Mouse (Mus musculus): Measurements from ENCODE around the gene Psmg3. TPM values are rescaled to one million over a fixed set of nuclear protein-coding genes. Genes with fewer than 3 reads are reported as not detected.

Gene Psmg3
- polyA plus RNA-seq, 1 experiment from 2014 or later = 86.7 TPM

DNA sequence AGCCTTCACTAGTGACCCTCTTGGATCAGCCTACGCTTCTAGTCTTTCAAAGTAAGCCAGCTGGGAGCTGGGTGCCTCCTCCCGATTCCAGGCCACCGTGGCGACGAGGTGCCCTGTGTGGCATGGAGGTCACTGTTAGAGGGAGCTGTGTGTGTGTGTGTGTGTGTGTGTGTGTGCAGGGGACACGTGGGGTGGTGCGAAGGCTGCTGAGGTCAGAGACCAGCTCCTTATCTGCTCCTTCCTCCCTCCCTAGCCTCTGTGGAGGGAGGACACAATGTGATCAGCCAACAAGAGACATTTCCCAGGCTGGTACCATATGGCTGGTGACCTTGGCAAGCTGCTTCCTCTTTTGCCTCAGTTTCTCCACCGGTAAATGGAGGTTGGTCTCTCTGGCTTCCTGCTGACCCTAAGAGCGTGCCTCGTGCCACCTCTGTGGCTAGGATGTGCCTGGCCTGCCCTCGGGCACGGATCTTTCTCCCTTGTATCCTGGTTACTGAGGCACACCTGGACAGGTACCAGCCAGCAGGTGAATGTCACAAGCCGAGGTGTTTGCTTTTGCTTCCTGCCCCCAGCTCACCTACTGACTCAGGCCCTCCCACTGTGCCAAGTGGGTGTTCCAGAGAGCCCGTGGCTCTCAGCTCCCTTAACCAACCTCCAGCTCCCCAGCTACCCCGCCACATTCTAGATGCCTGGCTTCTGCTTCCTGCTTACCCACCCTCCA is 14.8 kb downstream of the Psmg3 start:
- Histone ChIP-seq H3K27ac (ENCODE audit: low read depth, low read length) (no peak overlapping the region), H3K4me3 (ENCODE audit: low read depth, low read length) (no peak overlapping the region), H3K9ac (ENCODE audit: low read length) (no peak overlapping the region), H3K9me3 (replicated peaks; ENCODE audit: control insufficient read depth, low read length) (no peaks in the 10 kb centered on the region), H3K36me3 (ENCODE audit: control insufficient read depth, insufficient read depth, low read length) (no peaks in the 10 kb centered on the region), H3K27me3 (replicated peaks; ENCODE audit: control insufficient read depth, insufficient read depth, low read length) (peaks cover 4% of the 10 kb centered on the region; the same call in 1 of the 2 replicates), H3K4me2 (ENCODE audit: low read length) (no peak overlapping the region), H3K4me1 (ENCODE audit: control insufficient read depth, insufficient read depth, low read length) (no peaks in the 10 kb centered on the region)
- ATAC-seq (no peak), DNase-seq (ENCODE audit: low spot score) (no peak)
- WGBS = 79% methylated on average over 15 of the region's 15 CpGs

DNA sequence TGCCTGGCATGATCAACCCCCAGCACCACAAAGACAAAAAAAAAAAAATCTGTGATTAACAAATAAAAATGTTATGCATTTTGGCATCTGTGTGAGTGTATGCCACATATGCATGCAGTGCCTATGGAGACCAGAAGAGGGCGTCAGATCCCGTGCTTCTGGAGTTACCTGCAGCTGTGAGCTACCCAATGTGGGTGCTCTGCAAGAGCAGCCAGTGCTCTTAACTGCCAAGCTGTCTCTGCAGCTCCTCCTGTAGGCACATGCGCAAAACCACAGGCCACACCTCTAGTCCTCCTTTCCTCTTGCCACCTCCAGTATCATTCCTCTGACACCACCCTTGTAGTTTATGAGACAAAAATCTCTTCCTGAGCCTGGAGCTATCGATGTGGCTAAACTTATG is 17.3 kb downstream of the Psmg3 start:
- whole genome bisulfite sequencing = 52% methylated on average over 4 of the region's 4 CpGs
- H3K27me3 ChIP-seq (replicated peaks; ENCODE audit: control insufficient read depth, insufficient read depth, low read length) = peaks cover 4% of the 10 kb centered on the region; the same call in 1 of the 2 replicates
- no peak overlapping the region for H3K27ac ChIP-seq (ENCODE audit: low read depth, low read length)
- no peak overlapping the region for H3K9ac ChIP-seq (ENCODE audit: low read length)
- H3K4me2 ChIP-seq (ENCODE audit: low read length) = no peak overlapping the region
- DNase-seq (ENCODE audit: low spot score) (no peak), ATAC-seq (no peak)
- H3K4me1 ChIP-seq (ENCODE audit: control insufficient read depth, insufficient read depth, low read length) = no peaks in the 10 kb centered on the region
- no peaks in the 10 kb centered on the region for H3K9me3 ChIP-seq (replicated peaks; ENCODE audit: control insufficient read depth, low read length)
- H3K36me3 ChIP-seq (ENCODE audit: control insufficient read depth, insufficient read depth, low read length) = no peaks in the 10 kb centered on the region
- no peak overlapping the region for H3K4me3 ChIP-seq (ENCODE audit: low read depth, low read length)

DNA sequence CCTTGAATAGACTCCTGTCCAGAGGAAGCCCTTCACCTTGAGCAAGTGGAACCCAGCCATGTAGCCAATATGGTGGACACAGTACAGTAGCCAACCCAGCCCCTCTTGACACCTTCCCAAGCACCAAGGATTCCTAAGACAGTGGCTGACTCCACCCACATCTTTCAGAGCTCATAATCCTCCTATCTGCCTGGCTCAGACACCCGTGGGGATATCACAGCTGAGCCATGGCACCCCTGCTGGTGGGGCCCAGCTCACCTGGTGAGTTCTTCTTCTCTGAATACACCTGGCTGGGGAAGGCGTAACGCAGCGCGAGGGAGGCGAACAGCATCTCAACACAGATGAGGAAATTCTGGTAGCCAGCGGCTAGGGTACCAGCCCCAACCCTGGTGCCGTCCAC is 20.8 kb downstream of the Psmg3 start:
- Histone ChIP-seq H3K4me1 (ENCODE audit: control insufficient read depth, insufficient read depth, low read length) (no peaks in the 10 kb centered on the region), H3K36me3 (ENCODE audit: control insufficient read depth, insufficient read depth, low read length) (peaks cover 11% of the 10 kb centered on the region), H3K4me2 (ENCODE audit: low read length) (no peak overlapping the region), H3K27me3 (replicated peaks; ENCODE audit: control insufficient read depth, insufficient read depth, low read length) (no peaks in the 10 kb centered on the region), H3K4me3 (ENCODE audit: low read depth, low read length) (no peak overlapping the region), H3K27ac (ENCODE audit: low read depth, low read length) (no peak overlapping the region), H3K9ac (ENCODE audit: low read length) (no peak overlapping the region), H3K9me3 (replicated peaks; ENCODE audit: control insufficient read depth, low read length) (no peaks in the 10 kb centered on the region)
- 91% methylated on average over 8 of the region's 8 CpGs for WGBS
- ATAC-seq = no peak
- DNase-seq (ENCODE audit: low spot score) = no peak

DNA sequence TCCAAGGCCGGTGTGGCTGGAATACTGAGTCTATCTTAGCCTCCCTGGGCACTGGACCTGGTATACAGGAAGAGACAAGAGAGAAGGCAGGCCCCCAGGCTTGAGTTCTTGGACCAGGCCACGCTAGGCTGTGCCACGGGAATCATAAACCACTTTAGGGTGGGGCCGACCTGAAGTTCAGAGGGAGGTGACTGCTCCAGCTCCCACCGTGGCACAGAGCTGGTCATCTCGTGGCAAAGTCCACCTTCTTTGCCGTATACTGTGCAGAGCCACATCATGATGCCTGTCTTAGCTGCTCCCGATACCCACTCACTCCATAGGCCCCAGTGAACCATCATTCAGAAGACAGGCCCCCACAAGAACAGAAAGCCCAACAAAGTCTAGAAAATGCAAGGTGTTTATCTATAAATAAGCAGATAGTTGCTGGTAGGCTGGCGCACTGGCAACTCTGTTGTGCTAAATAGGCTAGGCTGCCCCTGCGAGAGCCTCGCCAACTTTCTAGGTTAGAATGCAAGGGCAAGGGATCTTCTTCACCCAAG is 22.0 kb downstream of the Psmg3 start:
- 95% methylated on average over 11 of the region's 11 CpGs for WGBS
- Histone ChIP-seq H3K4me2 (ENCODE audit: low read length) (no peak overlapping the region), H3K9me3 (replicated peaks; ENCODE audit: control insufficient read depth, low read length) (no peaks in the 10 kb centered on the region), H3K9ac (ENCODE audit: low read length) (no peak overlapping the region), H3K4me3 (ENCODE audit: low read depth, low read length) (no peak overlapping the region), H3K27me3 (replicated peaks; ENCODE audit: control insufficient read depth, insufficient read depth, low read length) (no peaks in the 10 kb centered on the region), H3K36me3 (ENCODE audit: control insufficient read depth, insufficient read depth, low read length) (peaks cover 23% of the 10 kb centered on the region), H3K27ac (ENCODE audit: low read depth, low read length) (no peak overlapping the region), H3K4me1 (ENCODE audit: control insufficient read depth, insufficient read depth, low read length) (no peaks in the 10 kb centered on the region)
- DNase-seq (ENCODE audit: low spot score) = no peak
- no peak for ATAC-seq

DNA sequence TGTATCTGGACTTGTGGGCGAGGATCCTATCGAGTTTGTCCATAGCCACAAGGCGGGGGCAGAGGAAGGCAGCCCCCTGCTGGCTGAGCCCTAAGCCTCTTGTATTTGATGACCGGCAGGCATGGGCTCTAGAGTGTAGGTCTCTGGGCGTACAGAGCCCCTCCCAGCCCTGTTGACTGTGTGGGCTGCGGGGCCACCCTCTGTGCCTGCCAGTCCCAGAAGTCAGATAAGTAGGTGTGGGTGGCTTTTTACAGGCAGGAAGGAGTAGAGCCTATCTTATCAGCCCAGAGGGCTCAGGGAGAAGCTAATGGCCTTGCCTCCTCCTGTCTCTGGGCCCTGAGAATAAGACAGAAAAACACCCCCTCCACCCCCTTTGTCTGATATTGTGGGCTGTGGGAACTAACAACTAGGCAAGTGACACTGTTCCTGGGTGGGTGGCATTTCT is 22.6 kb downstream of the Psmg3 start:
- H3K4me1 ChIP-seq (ENCODE audit: control insufficient read depth, insufficient read depth, low read length) = peaks cover under 1% of the 10 kb centered on the region; the same call in 1 of the 2 replicates
- H3K36me3 ChIP-seq (ENCODE audit: control insufficient read depth, insufficient read depth, low read length) = peaks cover 29% of the 10 kb centered on the region
- H3K9me3 ChIP-seq (replicated peaks; ENCODE audit: control insufficient read depth, low read length) = no peaks in the 10 kb centered on the region
- ATAC-seq (0 out of 2 replicates have a peak, but pooled peaks have one; percentile 35), DNase-seq (ENCODE audit: low spot score) (no peak)
- 7% methylated on average over 6 of the region's 6 CpGs for whole genome bisulfite sequencing
- no peak overlapping the region for H3K27ac ChIP-seq (ENCODE audit: low read depth, low read length)
- no peak overlapping the region for H3K4me2 ChIP-seq (ENCODE audit: low read length)
- no peak overlapping the region for H3K4me3 ChIP-seq (ENCODE audit: low read depth, low read length)
- no peak overlapping the region for H3K9ac ChIP-seq (ENCODE audit: low read length)
- no peaks in the 10 kb centered on the region for H3K27me3 ChIP-seq (replicated peaks; ENCODE audit: control insufficient read depth, insufficient read depth, low read length)

DNA sequence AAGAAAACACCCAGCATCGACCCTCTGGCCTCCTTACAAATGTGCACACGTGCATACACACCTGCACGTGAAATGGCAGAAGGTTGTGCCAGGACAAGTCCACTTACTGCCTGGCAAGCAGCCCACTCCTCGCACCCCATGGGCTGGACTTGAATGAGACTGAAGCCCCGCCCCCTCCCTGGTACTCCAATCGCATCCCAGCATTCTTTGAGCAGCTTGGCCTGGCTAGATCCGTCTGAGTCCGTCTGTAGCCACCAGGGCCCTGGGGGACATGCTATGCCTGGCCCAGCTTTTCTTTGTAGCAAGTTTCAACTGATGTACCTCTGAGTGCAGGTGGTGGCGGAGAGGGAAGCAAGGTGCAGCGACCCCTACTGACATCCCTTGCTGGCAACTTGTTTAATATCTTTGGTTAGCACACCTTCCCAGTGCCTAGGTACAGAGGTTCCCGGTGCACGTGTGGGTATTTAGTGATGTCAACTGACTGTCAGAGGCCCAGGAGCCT is 23.0 kb downstream of the Psmg3 start:
- Histone ChIP-seq H3K36me3 (ENCODE audit: control insufficient read depth, insufficient read depth, low read length) (peaks cover 29% of the 10 kb centered on the region), H3K9ac (ENCODE audit: low read length) (no peak overlapping the region), H3K27me3 (replicated peaks; ENCODE audit: control insufficient read depth, insufficient read depth, low read length) (no peaks in the 10 kb centered on the region), H3K9me3 (replicated peaks; ENCODE audit: control insufficient read depth, low read length) (no peaks in the 10 kb centered on the region), H3K4me2 (ENCODE audit: low read length) (no peak overlapping the region), H3K27ac (ENCODE audit: low read depth, low read length) (no peak overlapping the region), H3K4me3 (ENCODE audit: low read depth, low read length) (no peak overlapping the region), H3K4me1 (ENCODE audit: control insufficient read depth, insufficient read depth, low read length) (peaks cover 5% of the 10 kb centered on the region)
- ATAC-seq (peak; percentile 58), DNase-seq (ENCODE audit: low spot score) (peak; percentile 75)
- whole genome bisulfite sequencing = 6% methylated on average over 12 of the region's 12 CpGs

DNA sequence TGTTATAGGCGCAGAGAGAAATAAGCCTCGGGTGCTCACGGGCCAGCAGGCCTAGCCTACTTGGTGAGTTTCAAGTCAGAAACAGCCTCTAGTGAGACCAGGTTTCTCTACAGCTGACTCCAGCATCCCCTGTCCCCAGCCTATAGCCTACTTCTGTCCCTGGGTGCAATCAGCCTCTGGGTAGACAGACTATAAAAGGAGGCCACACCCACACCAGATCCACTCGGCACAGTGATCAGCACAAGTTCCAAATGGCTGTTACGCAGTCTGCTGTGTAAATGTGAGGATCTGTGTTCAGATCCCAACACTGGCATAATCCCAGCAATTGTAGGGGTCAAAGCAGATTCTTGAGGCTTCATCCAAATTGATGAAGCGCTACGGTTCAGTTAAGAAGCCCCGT is 23.5 kb downstream of the Psmg3 start:
- H3K9me3 ChIP-seq (replicated peaks; ENCODE audit: control insufficient read depth, low read length) = no peaks in the 10 kb centered on the region
- no peak for DNase-seq (ENCODE audit: low spot score)
- H3K27me3 ChIP-seq (replicated peaks; ENCODE audit: control insufficient read depth, insufficient read depth, low read length) = no peaks in the 10 kb centered on the region
- H3K4me3 ChIP-seq (ENCODE audit: low read depth, low read length) = no peak overlapping the region
- 79% methylated on average over 8 of the region's 8 CpGs for WGBS
- no peak for ATAC-seq
- peaks cover 10% of the 10 kb centered on the region for H3K4me1 ChIP-seq (ENCODE audit: control insufficient read depth, insufficient read depth, low read length)
- no peak overlapping the region for H3K4me2 ChIP-seq (ENCODE audit: low read length)
- peaks cover 29% of the 10 kb centered on the region for H3K36me3 ChIP-seq (ENCODE audit: control insufficient read depth, insufficient read depth, low read length)
- no peak overlapping the region for H3K27ac ChIP-seq (ENCODE audit: low read depth, low read length)
- no peak overlapping the region for H3K9ac ChIP-seq (ENCODE audit: low read length)

DNA sequence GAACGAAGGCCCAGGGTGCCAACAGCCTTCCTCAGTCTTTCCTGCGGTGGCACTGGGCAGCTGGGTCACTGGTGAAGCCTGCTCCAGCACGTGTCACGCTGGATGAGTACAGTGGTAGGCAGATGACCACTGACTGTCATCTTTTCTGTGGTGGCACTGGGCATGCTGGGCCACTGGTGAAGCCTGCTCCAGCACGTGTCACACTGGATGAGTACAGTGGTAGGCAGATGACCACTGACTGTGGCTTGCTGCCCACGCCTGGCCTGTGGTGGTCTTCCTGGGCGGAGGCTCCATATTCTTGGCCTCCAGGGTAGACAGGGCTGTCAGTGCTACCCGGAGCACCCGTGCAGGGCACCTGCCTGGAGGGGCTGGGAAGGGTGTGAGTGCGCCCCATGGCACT is 24.8 kb downstream of the Psmg3 start:
- WGBS = 90% methylated on average over 10 of the region's 10 CpGs
- H3K4me2 ChIP-seq (ENCODE audit: low read length) = no peak overlapping the region
- H3K4me1 ChIP-seq (ENCODE audit: control insufficient read depth, insufficient read depth, low read length) = peaks cover 23% of the 10 kb centered on the region
- H3K27ac ChIP-seq (ENCODE audit: low read depth, low read length) = no peak overlapping the region
- no peak overlapping the region for H3K9ac ChIP-seq (ENCODE audit: low read length)
- no peaks in the 10 kb centered on the region for H3K9me3 ChIP-seq (replicated peaks; ENCODE audit: control insufficient read depth, low read length)
- no peak for ATAC-seq
- no peaks in the 10 kb centered on the region for H3K27me3 ChIP-seq (replicated peaks; ENCODE audit: control insufficient read depth, insufficient read depth, low read length)
- H3K36me3 ChIP-seq (ENCODE audit: control insufficient read depth, insufficient read depth, low read length) = peaks cover 29% of the 10 kb centered on the region
- no peak for DNase-seq (ENCODE audit: low spot score)
- no peak overlapping the region for H3K4me3 ChIP-seq (ENCODE audit: low read depth, low read length)

DNA sequence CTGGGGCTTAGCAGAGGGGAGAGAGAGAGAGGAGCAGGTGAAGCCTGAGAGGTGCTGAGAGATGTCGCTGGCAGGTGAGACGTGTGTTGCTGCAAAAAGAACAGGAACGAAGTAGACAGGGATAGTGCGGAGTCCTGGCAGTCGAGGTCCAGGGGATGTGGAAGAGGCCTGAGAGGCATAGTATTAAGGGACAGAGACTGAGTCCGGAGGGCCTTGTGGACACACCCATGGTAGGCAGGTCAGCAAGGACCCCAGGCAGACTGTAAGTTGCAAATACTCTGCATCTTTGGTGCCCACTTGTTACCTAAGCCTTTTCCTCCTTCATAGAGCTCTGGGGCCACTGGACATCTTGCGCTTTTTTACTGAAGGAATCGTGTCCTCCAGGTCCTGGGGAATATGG is 25.5 kb downstream of the Psmg3 start:
- peaks cover 29% of the 10 kb centered on the region for H3K36me3 ChIP-seq (ENCODE audit: control insufficient read depth, insufficient read depth, low read length)
- H3K9ac ChIP-seq (ENCODE audit: low read length) = no peak overlapping the region
- H3K27me3 ChIP-seq (replicated peaks; ENCODE audit: control insufficient read depth, insufficient read depth, low read length) = no peaks in the 10 kb centered on the region
- H3K4me3 ChIP-seq (ENCODE audit: low read depth, low read length) = no peak overlapping the region
- no peak for ATAC-seq
- no peaks in the 10 kb centered on the region for H3K9me3 ChIP-seq (replicated peaks; ENCODE audit: control insufficient read depth, low read length)
- no peak for DNase-seq (ENCODE audit: low spot score)
- WGBS = 93% methylated on average over 8 of the region's 8 CpGs
- H3K27ac ChIP-seq (ENCODE audit: low read depth, low read length) = no peak overlapping the region
- peaks cover 29% of the 10 kb centered on the region for H3K4me1 ChIP-seq (ENCODE audit: control insufficient read depth, insufficient read depth, low read length)
- no peak overlapping the region for H3K4me2 ChIP-seq (ENCODE audit: low read length)

All from forebrain, embryonic 14.5 days (tissue).